Mouse (Mus musculus) hindbrain, postnatal 0 days (tissue): ENCODE measurements around the gene Mta1. TPM values are rescaled to one million over a fixed set of nuclear protein-coding genes. Genes with fewer than 3 reads are reported as not detected.

Experiments
- ATAC-seq: fragments of 200-750 bp; cut with Nextera tagmentation; 2 replicates; pipeline ENCODE4 v1.8.0; 2017; ENCODE audit warnings: mild to moderate bottlenecking, moderate TSS enrichment, moderate library complexity
- DNase-seq: peaks from one replicate; pipeline ENCODE4 v3.0.0-alpha.2; 2015; ENCODE audit warnings: low spot score
- H3K27ac ChIP-seq: fragments of 300-500 bp; sonication (generic); 2 replicates; pipeline ENCODE4 v1.5.1; 2014; ENCODE audit warnings: mild to moderate bottlenecking
- H3K27me3 ChIP-seq: fragments of 300-500 bp; sonication (generic); 2 replicates; pipeline ENCODE4 v1.6.1; 2014; ENCODE audit warnings: low read length, mixed read lengths; ENCODE audit not compliant: insufficient read depth
- H3K36me3 ChIP-seq: fragments of 300-500 bp; sonication (generic); 2 replicates; pipeline ENCODE4 v1.6.1; 2014; ENCODE audit warnings: low read length, mixed read lengths; ENCODE audit not compliant: insufficient read depth
- H3K4me1 ChIP-seq: fragments of 300-500 bp; sonication (generic); 2 replicates; pipeline ENCODE4 v1.6.1; 2014; ENCODE audit warnings: antibody characterized with exemption, low read length, mixed read lengths; ENCODE audit not compliant: insufficient read depth
- H3K4me2 ChIP-seq: fragments of 300-500 bp; sonication (generic); 2 replicates; pipeline ENCODE4 v1.6.1; 2014; ENCODE audit warnings: low read depth, mild to moderate bottlenecking, low read length, moderate library complexity, mixed read lengths
- H3K4me3 ChIP-seq: fragments of 300-500 bp; sonication (generic); 2 replicates; pipeline ENCODE4 v1.5.1; 2014; ENCODE audit warnings: low read length
- H3K9ac ChIP-seq: fragments of 300-500 bp; sonication (generic); replicated peaks from 2 replicates; pipeline ENCODE4 v1.6.1; 2014; ENCODE audit warnings: mild to moderate bottlenecking, low read length, moderate library complexity, mixed read lengths
- H3K9me3 ChIP-seq: fragments of 300-500 bp; sonication (generic); 2 replicates; pipeline ENCODE4 v1.6.1; 2016; ENCODE audit warnings: low read length, mixed read lengths
- CTCF ChIP-seq: IDR thresholded peaks from 2 replicates; pipeline ENCODE4 v1.5.1; 2016; ENCODE audit warnings: antibody characterized with exemption, control low read depth, low read depth
- WGBS: fragments of 180-500 bp; shearing (Covaris S2); extraction: QIAGEN DNeasy Blood & Tissue Kit; methylation state at CpG from one replicate; pipeline ENCODE4 v1.1.7; 2014; 5-methylcytosine and 5-hydroxymethylcytosine counted together
- polyA plus RNA-seq: library from polyadenylated mRNA; unstranded; fragments of >200 nt; fragmentation: Nextera tagmentation; extraction: Ambion mirVana; gene quantifications from 2 replicates; pipeline ENCODE4 v1.2.1, GENCODE M21; 2015
- total RNA-seq: library from RNA; depleted of rRNA; stranded (reverse); fragments of >200 nt; gene quantifications from 2 replicates; pipeline ENCODE4 v1.2.3, GENCODE M21; 2014

Gene Mta1
- total and polyA plus RNA-seq, 2 experiments from 2014 or later: 13.1 to 57.6 TPM

- Histone ChIP-seq H3K27ac (peak overlapping the region; percentile 74; the same call in 1 of the 2 replicates), H3K9me3 (no peaks in the 10 kb centered on the region), H3K4me3 (no peak overlapping the region), H3K36me3 (peaks cover 46% of the 10 kb centered on the region), H3K9ac (no peak overlapping the region), H3K27me3 (no peaks in the 10 kb centered on the region), H3K4me2 (no peak overlapping the region), H3K4me1 (peaks cover 34% of the 10 kb centered on the region)
- DNase-seq: no peak
- whole genome bisulfite sequencing: 79% methylated on average over 6 of the region's 6 CpGs
- ATAC-seq: no peak
- TF ChIP-seq CTCF: no peak
Measured at GRCm38 (mm10) chr12:113138291-113138690, 40.2 kb downstream of the Mta1 start.

GRCm38 (mm10) chr12:113138901-113139864, 41.1 kb downstream of the Mta1 start:
- Histone ChIP-seq H3K4me1 (peaks cover 34% of the 10 kb centered on the region), H3K4me2 (peak overlapping the region; percentile 68), H3K27ac (peak overlapping the region; percentile 74), H3K27me3 (no peaks in the 10 kb centered on the region), H3K9me3 (no peaks in the 10 kb centered on the region), H3K36me3 (peaks cover 38% of the 10 kb centered on the region), H3K4me3 (peak overlapping the region; percentile 52), H3K9ac (peak overlapping the region; percentile 56)
- 27% methylated on average over 11 of the region's 11 CpGs for WGBS
- TF ChIP-seq CTCF: no peak
- DNase-seq: no peak
- ATAC-seq: no peak

- peaks cover 34% of the 10 kb centered on the region for H3K4me1 ChIP-seq
Measured at GRCm38 (mm10) chr12:113139908-113140615, 42.0 kb downstream of the Mta1 start, which contains the start of gene Crip2. Gene Crip2 (plus strand): TSS chr12:113140236.

GRCm38 (mm10) chr12:113140616-113141411, 42.7 kb downstream of the Mta1 start:
- TF ChIP-seq CTCF: no peak
- peak; percentile 19 for ATAC-seq
- Histone ChIP-seq H3K27me3 (no peaks in the 10 kb centered on the region), H3K9ac (peak overlapping the region; percentile 56), H3K9me3 (no peaks in the 10 kb centered on the region), H3K4me1 (peaks cover 34% of the 10 kb centered on the region), H3K36me3 (peaks cover 32% of the 10 kb centered on the region), H3K4me2 (peak overlapping the region; percentile 68), H3K27ac (peak overlapping the region; percentile 74), H3K4me3 (peak overlapping the region; percentile 52)
- DNase-seq: peak; percentile 30
- 2% methylated on average over 48 of the region's 49 CpGs for WGBS

More at GRCm38 (mm10) chr12:113139908-113140615, 42.0 kb downstream of the Mta1 start, which contains the start of gene Crip2:
- H3K4me2 ChIP-seq: peak within 1 kb of the TSS; percentile 68
- DNase-seq: peak; percentile 93
- peak within 1 kb of the TSS; percentile 56 for H3K9ac ChIP-seq
- TF ChIP-seq CTCF: no peak
- H3K4me3 ChIP-seq: peak within 1 kb of the TSS; percentile 52
- H3K9me3 ChIP-seq: no peaks in the 10 kb centered on the region
- no peaks in the 10 kb centered on the region for H3K27me3 ChIP-seq
- peak within 1 kb of the TSS; percentile 74 for H3K27ac ChIP-seq
- WGBS: under 1% methylated on average over 68 of the region's 68 CpGs
- peaks cover 38% of the 10 kb centered on the region for H3K36me3 ChIP-seq
- peak; percentile 85 for ATAC-seq

- no peaks in the 10 kb centered on the region for H3K9me3 ChIP-seq
- peak overlapping the region; percentile 74 for H3K27ac ChIP-seq
- 14% methylated on average over 8 of the region's 8 CpGs for WGBS
- peak overlapping the region; percentile 68 for H3K4me2 ChIP-seq
- peak overlapping the region; percentile 56 for H3K9ac ChIP-seq
- H3K4me3 ChIP-seq: peak overlapping the region; percentile 52
- ATAC-seq: no peak
- peaks cover 25% of the 10 kb centered on the region; the same call in 1 of the 2 replicates for H3K36me3 ChIP-seq
- TF ChIP-seq CTCF: no peak
- no peaks in the 10 kb centered on the region for H3K27me3 ChIP-seq
- peaks cover 39% of the 10 kb centered on the region for H3K4me1 ChIP-seq
- peak; percentile 50 for DNase-seq
Measured at GRCm38 (mm10) chr12:113141531-113141973, 43.5 kb downstream of the Mta1 start.
